Mouse (Mus musculus): Measurements from ENCODE around the gene Ercc1. TPM values are rescaled to one million over a fixed set of nuclear protein-coding genes. Genes with fewer than 3 reads are reported as not detected.
A peak's percentile ranks its signal among the peaks of the same experiment; 100 is the strongest.

Gene Ercc1
- total RNA-seq (2022): 10 to 100 TPM; 41.9 to 47.8 (median 43.2) TPM

- no peak for DNase-seq (ENCODE audit: low spot score in 2 of 2)
Observed at GRCm38 (mm10) chr7:19344237-19344847, at the start of gene Ercc1. Ercc1 (plus strand) TSS chr7:19344778.

GRCm38 (mm10) chr7:19295503-19296185 is 48.9 kb upstream of the Ercc1 start:
- peak; percentile 93 to 98 for DNase-seq (ENCODE audit: low spot score in 2 of 2)

- DNase-seq (ENCODE audit: low spot score in 2 of 2): no peak
Observed at GRCm38 (mm10) chr7:19297034-19297433, 47.5 kb upstream of the Ercc1 start.

DNA sequence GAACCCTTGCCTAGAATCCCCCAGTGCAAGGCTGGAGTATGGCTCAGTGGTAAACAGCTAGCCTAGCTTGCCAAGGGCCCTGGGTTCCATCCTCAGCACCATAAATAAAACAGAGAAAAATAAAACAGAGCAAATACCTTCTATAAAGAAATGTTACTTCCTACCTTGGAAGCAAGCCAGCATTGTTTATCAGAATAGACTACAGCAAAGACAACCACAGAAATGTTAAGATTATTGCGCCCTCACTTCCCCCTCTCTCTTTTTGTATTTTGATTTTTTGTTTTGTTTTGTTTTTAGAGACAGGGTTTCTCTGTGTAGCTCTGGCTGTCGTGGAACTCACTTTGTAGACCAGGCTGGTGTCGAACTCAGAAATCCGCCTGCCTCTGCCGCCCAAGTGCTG is 46.8 kb upstream of the Ercc1 start:
- DNase-seq (ENCODE audit: low spot score in 2 of 2): no peak

GRCm38 (mm10) chr7:19299194-19299593 is 45.4 kb upstream of the Ercc1 start:
- DNase-seq (ENCODE audit: low spot score in 2 of 2): no peak

DNA sequence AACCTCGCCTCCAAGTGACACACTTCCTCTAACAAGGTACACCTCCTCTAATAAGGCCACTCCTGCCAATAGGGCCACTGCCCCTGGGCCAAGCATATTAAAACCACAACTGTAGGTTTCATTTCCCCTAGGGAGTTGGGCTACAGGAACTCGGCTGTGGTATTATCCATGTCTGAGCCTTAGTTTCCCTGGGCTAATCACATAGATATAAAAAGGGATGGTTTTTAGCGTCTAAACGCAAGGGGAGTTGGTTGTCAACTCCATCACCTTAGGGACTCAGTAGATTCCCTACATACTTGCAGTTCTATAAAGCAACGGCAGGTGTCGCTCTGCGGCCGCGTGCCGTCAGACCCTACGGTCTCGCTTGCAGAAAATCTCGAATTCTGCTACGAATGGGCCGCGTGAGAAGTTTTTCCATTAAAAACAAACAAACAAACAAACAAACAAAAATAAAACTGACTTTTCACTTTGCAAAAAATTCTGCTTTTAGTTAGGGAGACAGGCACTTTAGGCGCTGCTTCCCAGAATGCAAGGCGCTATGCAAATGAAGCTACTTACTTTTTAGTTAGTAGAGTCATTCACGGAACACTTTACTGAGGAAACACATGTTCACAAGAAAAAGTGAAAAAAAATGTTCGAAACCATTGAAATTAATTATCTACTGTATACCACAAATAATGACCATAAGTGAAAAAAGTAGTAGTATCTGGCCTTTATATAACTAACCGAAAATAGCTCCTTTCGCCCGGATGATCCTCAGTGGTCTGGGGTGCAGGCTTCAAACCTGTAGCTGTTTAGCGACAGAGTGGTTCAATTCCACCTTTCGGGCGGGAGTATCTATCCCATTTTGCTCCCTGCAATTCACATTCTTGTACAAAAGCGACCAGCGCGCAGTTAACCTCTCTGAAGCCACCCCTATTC is 43.8 kb upstream of the Ercc1 start:
- peak; percentile 67 to 76 for DNase-seq (ENCODE audit: low spot score in 2 of 2)

GRCm38 (mm10) chr7:19301461-19302263 is 42.9 kb upstream of the Ercc1 start:
- DNase-seq (ENCODE audit: low spot score in 2 of 2): no peak

DNA sequence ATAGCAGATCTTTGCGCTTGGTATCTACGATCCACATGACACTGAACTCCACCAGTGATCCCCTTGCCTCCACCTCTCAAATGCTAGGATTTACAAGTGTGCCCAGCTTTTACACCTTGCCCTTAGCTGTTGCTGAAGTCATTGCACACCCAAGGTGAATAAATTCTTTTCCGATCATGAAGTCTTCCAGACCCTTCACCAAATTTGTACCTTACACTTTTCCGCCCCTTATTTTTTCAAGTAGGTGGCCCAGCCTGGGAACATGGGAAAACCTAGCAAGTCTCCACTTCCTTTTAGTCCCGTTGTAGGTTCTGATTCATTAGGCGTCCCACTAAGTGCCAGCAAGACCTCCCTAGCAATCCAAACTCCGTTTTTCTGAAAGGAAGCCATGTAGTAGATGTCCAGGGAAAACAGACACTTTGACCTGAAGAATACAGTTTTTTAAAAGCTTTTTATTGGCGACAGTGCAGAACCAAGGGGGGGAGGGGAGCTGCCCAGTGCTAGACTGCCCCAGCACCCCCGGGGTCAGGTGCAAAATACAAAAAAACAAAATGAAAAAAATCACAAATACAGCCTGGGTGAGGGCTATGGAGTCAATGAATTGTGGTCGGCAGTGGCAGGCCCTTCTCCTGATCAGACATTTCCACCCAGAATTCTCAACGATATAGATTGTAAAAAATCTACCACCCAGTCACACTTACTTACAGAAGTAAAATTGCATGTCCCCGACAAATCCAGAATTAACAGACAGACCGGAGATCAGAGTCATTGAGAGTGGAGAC is 42.1 kb upstream of the Ercc1 start:
- DNase-seq (ENCODE audit: low spot score in 2 of 2): no peak

- no peak for DNase-seq (ENCODE audit: low spot score in 2 of 2)
Observed at GRCm38 (mm10) chr7:19303046-19303305, 41.6 kb upstream of the Ercc1 start.

DNA sequence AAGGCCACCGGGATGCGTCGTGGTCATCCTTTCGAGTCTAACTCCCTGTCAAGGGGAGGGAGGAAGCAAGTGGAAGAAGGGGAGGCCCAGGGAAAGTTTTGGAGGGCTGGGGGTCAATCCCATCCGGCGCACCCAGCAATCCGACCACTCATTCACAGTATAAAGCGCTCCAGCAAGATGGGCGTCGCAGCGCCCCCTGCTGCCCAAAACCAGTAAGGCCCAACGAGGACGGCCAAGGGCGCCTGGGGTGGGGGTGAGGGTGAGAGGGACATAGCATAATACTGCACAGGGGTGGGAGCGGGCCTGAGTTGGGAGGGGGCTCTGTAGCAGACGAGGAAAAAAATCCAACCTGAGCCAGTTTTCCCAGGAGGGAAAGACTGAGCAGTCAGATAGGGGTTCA is 40.8 kb upstream of the Ercc1 start:
- peak in 1 of 2 experiments; percentile 69 for DNase-seq (ENCODE audit: low spot score in 2 of 2)

- DNase-seq (ENCODE audit: low spot score in 2 of 2): no peak
Observed at GRCm38 (mm10) chr7:19304501-19305412, 39.8 kb upstream of the Ercc1 start.

- DNase-seq (ENCODE audit: low spot score in 2 of 2): no peak
Observed at GRCm38 (mm10) chr7:19305413-19305735, 39.2 kb upstream of the Ercc1 start.

GRCm38 (mm10) chr7:19305796-19306765 is 38.5 kb upstream of the Ercc1 start:
- no peak for DNase-seq (ENCODE audit: low spot score in 2 of 2)

- DNase-seq (ENCODE audit: low spot score in 2 of 2): no peak
Observed at GRCm38 (mm10) chr7:19306819-19307738, 37.5 kb upstream of the Ercc1 start.

GRCm38 (mm10) chr7:19307739-19308453 is 36.7 kb upstream of the Ercc1 start:
- DNase-seq (ENCODE audit: low spot score in 2 of 2): peak; percentile 72 to 78

- DNase-seq (ENCODE audit: low spot score in 2 of 2): peak; percentile 95
Observed at GRCm38 (mm10) chr7:19308454-19309277, 35.9 kb upstream of the Ercc1 start.
